7 mouse cellular contexts compared by ENCODE assay signal in the genomic region with DNA sequence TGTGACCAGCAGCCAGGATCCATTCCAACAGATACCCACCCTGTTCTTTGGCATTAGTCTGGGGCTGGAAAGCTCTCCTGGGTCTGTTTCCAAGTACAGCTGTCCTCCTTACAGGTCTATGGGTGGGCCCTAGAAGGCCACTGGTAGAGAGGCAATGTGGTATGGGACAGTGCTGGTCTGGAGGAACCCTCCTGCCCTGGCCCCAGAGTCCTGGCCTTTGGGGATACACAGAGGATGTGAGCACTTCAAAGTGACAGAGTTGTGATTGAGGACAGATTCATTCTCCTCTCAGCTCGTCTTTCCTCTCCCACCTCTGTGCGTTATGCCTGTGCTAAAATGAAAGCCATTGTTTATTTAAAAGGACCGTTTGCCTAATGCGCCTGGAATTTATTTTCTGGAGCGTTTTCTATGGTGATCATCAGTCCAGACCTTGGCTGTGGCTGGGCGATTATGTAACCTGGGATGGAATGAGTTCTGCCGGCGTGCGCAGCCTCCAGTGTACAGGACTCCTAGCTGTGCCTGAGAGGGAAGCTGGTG.
DNase-seq lines count a peak whose midpoint lies in the region; ATAC-seq and TF ChIP-seq lines count a peak whose summit lies in the region.

No protein-coding gene starts in this region.

- DNase-seq in kidney, postnatal 36 days, result peak; percentile 42 to 47
- peak; percentile 45 for DNase-seq in stomach, postnatal 0 days (ENCODE audit: low spot score)
- no peak for DNase-seq in cerebellum, adult 11 months
- DNase-seq in c-Kit-positive CD71-positive TER-119-positive erythroid progenitor cells, embryonic 14.5 days (ENCODE audit: low spot score), result no peak

- no peak for TF ChIP-seq CTCF in stomach, postnatal 0 days (IDR thresholded peaks at IDR 0.05; ENCODE audit: low read depth)

- H3K27ac ChIP-seq in embryonic facial prominence, embryonic 12.5 days, result 0 out of 2 replicates have a peak overlapping the region, but pooled peaks have one; percentile 61
- H3K27ac ChIP-seq in heart, embryonic 11.5 days (ENCODE audit: low read depth, low read length), result no peak overlapping the region
- peak overlapping the region; percentile 86 for H3K27ac ChIP-seq in stomach, postnatal 0 days (replicated peaks)

- H3K9me3 ChIP-seq in embryonic facial prominence, embryonic 12.5 days, result no peaks in the 10 kb centered on the region
- no peaks in the 10 kb centered on the region for H3K9me3 ChIP-seq in heart, embryonic 11.5 days (replicated peaks; ENCODE audit: control insufficient read depth, low read length)
- no peaks in the 10 kb centered on the region for H3K9me3 ChIP-seq in stomach, postnatal 0 days (ENCODE audit: control insufficient read depth, low read length)

- H3K9ac ChIP-seq in embryonic facial prominence, embryonic 12.5 days, result no peak overlapping the region
- H3K9ac ChIP-seq in heart, embryonic 11.5 days (ENCODE audit: low read depth, low read length), result no peak overlapping the region
- H3K9ac ChIP-seq in stomach, postnatal 0 days (ENCODE audit: low read length), result no peak overlapping the region

- peaks cover 22% of the 10 kb centered on the region for H3K4me1 ChIP-seq in embryonic facial prominence, embryonic 12.5 days
- peaks cover 19% of the 10 kb centered on the region for H3K4me1 ChIP-seq in heart, embryonic 11.5 days (ENCODE audit: control insufficient read depth, insufficient read depth, low read length)
- 0 out of 2 replicates have a peak, but pooled peaks cover 2% of the 10 kb centered on the region for H3K4me1 ChIP-seq in stomach, postnatal 0 days (replicated peaks; ENCODE audit: control insufficient read depth, insufficient read depth)

- H3K4me2 ChIP-seq in embryonic facial prominence, embryonic 12.5 days (replicated peaks), result no peak overlapping the region
- no peak overlapping the region for H3K4me2 ChIP-seq in heart, embryonic 11.5 days
- H3K4me2 ChIP-seq in stomach, postnatal 0 days (replicated peaks; ENCODE audit: low read depth), result no peak overlapping the region

- ATAC-seq in embryonic facial prominence, embryonic 12.5 days (ENCODE audit: insufficient number of reproducible peaks, insufficient read depth, low FRiP score, low TSS enrichment), result peak; percentile 43; the same call in 1 of the 2 replicates
- peak; percentile 50; the same call in 1 of the 2 replicates for ATAC-seq in heart, embryonic 11.5 days (replicated peaks; ENCODE audit: insufficient number of reproducible peaks, low FRiP score, low TSS enrichment)
- peak; percentile 89 for ATAC-seq in stomach, postnatal 0 days (ENCODE audit: low FRiP score, low TSS enrichment)
- ATAC-seq in megakaryocyte-erythroid progenitor cell, adult 5-6 weeks (replicated peaks; ENCODE audit: low FRiP score, low TSS enrichment, poor library complexity, severe bottlenecking), result no peak

- TF ChIP-seq EP300 in stomach, postnatal 0 days (optimal IDR thresholded peaks at IDR 0.05), result no peak

- H3K27me3 ChIP-seq in embryonic facial prominence, embryonic 12.5 days, result no peaks in the 10 kb centered on the region
- H3K27me3 ChIP-seq in heart, embryonic 11.5 days (ENCODE audit: control insufficient read depth, insufficient read depth, low read length), result no peaks in the 10 kb centered on the region
- H3K27me3 ChIP-seq in stomach, postnatal 0 days (ENCODE audit: control insufficient read depth, insufficient read depth, low read length), result no peaks in the 10 kb centered on the region

- no peak overlapping the region for H3K4me3 ChIP-seq in embryonic facial prominence, embryonic 12.5 days
- H3K4me3 ChIP-seq in heart, embryonic 11.5 days (ENCODE audit: low read depth, low read length), result no peak overlapping the region
- H3K4me3 ChIP-seq in stomach, postnatal 0 days (ENCODE audit: low read depth, low read length), result no peak overlapping the region

- WGBS in embryonic facial prominence, embryonic 12.5 days, result 26% methylated on average over 9 of the region's 9 CpGs
- 41% methylated on average over 9 of the region's 9 CpGs for WGBS in heart, embryonic 11.5 days (ENCODE audit: insufficient replicate concordance)
- WGBS in stomach, postnatal 0 days, result 14% methylated on average over 9 of the region's 9 CpGs

- no peaks in the 10 kb centered on the region for H3K36me3 ChIP-seq in embryonic facial prominence, embryonic 12.5 days
- no peaks in the 10 kb centered on the region for H3K36me3 ChIP-seq in heart, embryonic 11.5 days (ENCODE audit: control insufficient read depth, insufficient read depth, low read length)
- H3K36me3 ChIP-seq in stomach, postnatal 0 days (ENCODE audit: control insufficient read depth, insufficient read depth, low read length), result no peaks in the 10 kb centered on the region

Comparison
In these comparisons a context has a peak if more than half of its experiments do, and no peak if none do; other contexts are left out.
1. DNase-seq: peak in kidney, postnatal 36 days (2 of 2) and stomach, postnatal 0 days (single experiment); none in cerebellum, adult 11 months (single experiment) and c-Kit-positive CD71-positive TER-119-positive erythroid progenitor cells, embryonic 14.5 days (single experiment).